Mouse (Mus musculus) myocyte (in vitro differentiated cells): ENCODE data around the gene Sfxn2. TPM values are rescaled to one million over a fixed set of nuclear protein-coding genes. Genes with fewer than 3 reads are reported as not detected.

Experiments
- H3K27me3 ChIP-seq: one replicate; pipeline ENCODE4 v1.6.1; 2011; ENCODE audit not compliant: control insufficient read depth, insufficient read depth, insufficient read length
- H3K36me3 ChIP-seq: one replicate; pipeline ENCODE4 v1.6.1; 2011; ENCODE audit not compliant: control insufficient read depth, insufficient read depth
- H3K4me2 ChIP-seq: one replicate; pipeline ENCODE4 v1.6.1; 2011; ENCODE audit warnings: low read depth, control low read depth
- H3K4me3 ChIP-seq: one replicate; pipeline ENCODE4 v1.5.1; 2011; ENCODE audit warnings: mild to moderate bottlenecking, control low read depth, moderate library complexity
- H3K79me2 ChIP-seq: one replicate; pipeline ENCODE4 v1.6.1; 2011; ENCODE audit not compliant: control insufficient read depth, insufficient read depth
- H3ac ChIP-seq: one replicate; pipeline ENCODE4 v1.6.1; 2011; ENCODE audit not compliant: control insufficient read depth, insufficient read length
- CEBPB ChIP-seq: IDR thresholded peaks from 2 replicates; pipeline ENCODE4 v1.6.1; 2011; ENCODE audit warnings: mild to moderate bottlenecking, moderate library complexity; ENCODE audit not compliant: poor library complexity, insufficient read depth, severe bottlenecking
- E2F4 ChIP-seq: IDR thresholded peaks from one replicate; pipeline ENCODE4 v1.6.1; 2011; ENCODE audit warnings: mild to moderate bottlenecking, control low read depth, moderate library complexity; ENCODE audit not compliant: insufficient read depth
- MAX ChIP-seq: IDR thresholded peaks from one replicate; pipeline ENCODE4 v1.6.1; 2011; ENCODE audit warnings: low read depth, mild to moderate bottlenecking, control low read depth
- MYOD1 ChIP-seq, 3 experiments: IDR thresholded peaks; one replicate each; pipeline ENCODE4 v1.6.1; 2011; ENCODE audit warnings: control low read depth in 2 of 3, low read depth in 2 of 3, mild to moderate bottlenecking in 2 of 3, moderate library complexity in 1 of 3; ENCODE audit not compliant: insufficient read length in 2 of 3, control insufficient read depth in 1 of 3
- MYOG ChIP-seq, 3 experiments: IDR thresholded peaks; one replicate each; pipeline ENCODE4 v1.6.1; 2011; ENCODE audit warnings: control low read depth in 2 of 3, low read depth in 2 of 3, mild to moderate bottlenecking in 2 of 3; ENCODE audit not compliant: insufficient read length in 2 of 3, control insufficient read depth in 1 of 3, insufficient read depth in 1 of 3
- POLR2A ChIP-seq: IDR thresholded peaks from one replicate; pipeline ENCODE4 v1.6.1; 2011; ENCODE audit warnings: low read depth, mild to moderate bottlenecking, control low read depth, moderate library complexity; ENCODE audit not compliant: insufficient read length
- POLR2AphosphoS2 ChIP-seq: IDR thresholded peaks from one replicate; pipeline ENCODE4 v1.6.1; 2011; ENCODE audit warnings: low read depth, control low read depth; ENCODE audit not compliant: insufficient read length
- REST ChIP-seq: IDR thresholded peaks from one replicate; pipeline ENCODE4 v1.6.1; 2011; ENCODE audit warnings: mild to moderate bottlenecking, control low read depth, moderate library complexity; ENCODE audit not compliant: insufficient read depth, insufficient read length
- SRF ChIP-seq: IDR thresholded peaks from one replicate; pipeline ENCODE4 v1.6.1; 2011; ENCODE audit warnings: low read depth; ENCODE audit not compliant: control insufficient read depth, insufficient read length
- TCF12 ChIP-seq: IDR thresholded peaks from one replicate; pipeline ENCODE4 v1.6.1; 2011; ENCODE audit warnings: mild to moderate bottlenecking, control low read depth; ENCODE audit not compliant: poor library complexity, insufficient read depth, severe bottlenecking
- TCF3 ChIP-seq: IDR thresholded peaks from one replicate; pipeline ENCODE4 v1.6.1; 2011; ENCODE audit warnings: low read depth, control low read depth; ENCODE audit not compliant: insufficient read length
- USF1 ChIP-seq: IDR thresholded peaks from one replicate; pipeline ENCODE4 v1.6.1; 2011; ENCODE audit warnings: low read depth, mild to moderate bottlenecking, control low read depth, moderate library complexity
- polyA plus RNA-seq: library from polyadenylated mRNA; unstranded; fragments of >200 nt; fragmentation: generic; extraction: Trizol; gene quantifications from one replicate; pipeline ENCODE4 v1.2.1, GENCODE M21; 2012; ENCODE audit warnings: missing spikeins

The Sfxn2 gene
- polyA plus RNA-seq, 1 experiment = 0.62 TPM

DNA sequence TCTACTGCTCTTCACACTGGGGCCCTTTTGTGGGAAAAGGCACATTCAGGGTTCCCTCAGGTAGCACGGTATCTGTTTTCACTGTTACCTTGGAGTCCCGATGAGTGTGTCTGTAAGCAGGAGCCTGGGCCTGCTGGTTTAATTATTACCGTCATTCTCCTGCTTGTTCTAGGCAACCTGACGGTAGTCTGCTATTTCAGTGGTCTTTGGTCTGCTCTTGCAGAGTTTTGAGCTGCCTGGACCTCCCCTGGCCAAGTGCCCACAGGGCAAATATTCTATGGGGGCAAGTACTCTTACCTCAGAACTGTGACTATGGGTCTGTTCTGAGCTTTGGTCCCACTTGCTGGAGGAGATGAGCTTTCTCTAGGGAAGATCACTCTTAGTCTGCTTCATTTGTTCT is 2.0 kb downstream of the Sfxn2 start:
- no peak overlapping the region for H3K4me3 ChIP-seq
- no peak overlapping the region for H3ac ChIP-seq
- no peaks in the 10 kb centered on the region for H3K79me2 ChIP-seq
- TF ChIP-seq POLR2AphosphoS2 (no peak), SRF (no peak), MYOG (IDR thresholded peaks at IDR 0.05; ENCODE audit: control insufficient read depth in 1 of 3, insufficient read depth in 1 of 3, insufficient read length in 2 of 3, low read depth in 2 of 3) (no peak), CEBPB (no peak)
- no peaks in the 10 kb centered on the region for H3K27me3 ChIP-seq
- H3K36me3 ChIP-seq = no peaks in the 10 kb centered on the region
- H3K4me2 ChIP-seq = no peak overlapping the region

DNA sequence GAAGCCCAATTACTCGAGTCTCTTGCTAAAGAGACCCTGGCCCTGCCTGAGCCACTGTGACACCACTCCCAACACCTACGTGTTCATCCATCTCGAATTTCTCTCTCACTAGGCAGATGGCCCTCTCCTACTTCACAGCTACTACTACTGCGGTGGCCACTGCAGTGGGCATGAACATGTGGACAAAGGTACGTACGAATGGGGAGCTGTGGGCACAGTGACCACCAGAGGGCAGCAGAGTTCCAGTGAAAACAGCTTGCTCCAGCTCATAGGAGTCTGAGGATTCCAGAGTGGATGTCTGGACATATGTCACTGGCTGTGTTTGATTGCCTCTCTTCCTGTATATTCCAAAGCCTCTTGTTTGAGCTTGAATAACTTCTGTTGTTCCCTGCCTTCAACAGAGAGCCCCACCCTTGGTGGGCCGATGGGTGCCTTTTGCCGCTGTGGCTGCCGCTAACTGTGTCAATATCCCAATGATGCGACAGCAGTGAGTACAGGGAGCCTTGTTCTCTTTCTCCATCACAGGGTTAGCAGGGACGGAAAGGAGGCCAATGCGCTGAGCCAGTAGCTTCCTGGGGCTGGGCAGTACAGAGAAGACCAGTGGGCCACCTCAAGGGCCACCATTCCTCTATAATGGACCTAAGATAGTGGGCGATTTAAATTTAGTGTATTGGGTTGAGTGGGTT is 14.8 kb downstream of the Sfxn2 start:
- Histone ChIP-seq H3ac (no peak overlapping the region), H3K36me3 (no peaks in the 10 kb centered on the region), H3K27me3 (no peaks in the 10 kb centered on the region), H3K79me2 (no peaks in the 10 kb centered on the region), H3K4me3 (no peak overlapping the region), H3K4me2 (no peak overlapping the region)
- TF ChIP-seq SRF (no peak), MYOG (IDR thresholded peaks at IDR 0.05; ENCODE audit: control insufficient read depth in 1 of 3, insufficient read depth in 1 of 3, insufficient read length in 2 of 3, low read depth in 2 of 3) (no peak), CEBPB (no peak), REST (no peak), E2F4 (no peak), USF1 (no peak), MAX (no peak), POLR2A (no peak), POLR2AphosphoS2 (no peak), TCF12 (no peak), MYOD1 (IDR thresholded peaks at IDR 0.05; ENCODE audit: control insufficient read depth in 1 of 3, insufficient read length in 2 of 3, low read depth in 2 of 3) (no peak), TCF3 (no peak)

DNA sequence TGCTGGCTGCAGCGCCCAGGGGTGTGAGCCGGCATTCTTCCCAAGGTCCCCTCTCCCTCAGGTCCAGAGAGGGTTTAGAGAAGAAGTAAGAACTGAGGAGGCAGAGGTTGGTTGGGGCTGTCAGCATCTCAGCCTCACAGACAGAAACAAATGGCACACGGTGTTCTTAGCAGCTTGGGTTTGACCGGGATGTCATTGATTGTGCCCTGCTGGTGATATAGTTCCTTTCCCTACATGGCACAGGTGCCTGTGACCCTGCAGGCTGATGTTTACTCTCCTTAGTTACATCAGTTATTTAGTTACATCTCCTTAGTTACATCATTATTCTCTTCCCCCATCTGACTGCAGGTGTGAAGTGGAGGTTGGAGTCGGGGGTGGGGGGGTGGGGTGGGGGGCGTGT is 18.4 kb downstream of the Sfxn2 start:
- Histone ChIP-seq H3K36me3 (no peaks in the 10 kb centered on the region), H3K79me2 (no peaks in the 10 kb centered on the region)

DNA sequence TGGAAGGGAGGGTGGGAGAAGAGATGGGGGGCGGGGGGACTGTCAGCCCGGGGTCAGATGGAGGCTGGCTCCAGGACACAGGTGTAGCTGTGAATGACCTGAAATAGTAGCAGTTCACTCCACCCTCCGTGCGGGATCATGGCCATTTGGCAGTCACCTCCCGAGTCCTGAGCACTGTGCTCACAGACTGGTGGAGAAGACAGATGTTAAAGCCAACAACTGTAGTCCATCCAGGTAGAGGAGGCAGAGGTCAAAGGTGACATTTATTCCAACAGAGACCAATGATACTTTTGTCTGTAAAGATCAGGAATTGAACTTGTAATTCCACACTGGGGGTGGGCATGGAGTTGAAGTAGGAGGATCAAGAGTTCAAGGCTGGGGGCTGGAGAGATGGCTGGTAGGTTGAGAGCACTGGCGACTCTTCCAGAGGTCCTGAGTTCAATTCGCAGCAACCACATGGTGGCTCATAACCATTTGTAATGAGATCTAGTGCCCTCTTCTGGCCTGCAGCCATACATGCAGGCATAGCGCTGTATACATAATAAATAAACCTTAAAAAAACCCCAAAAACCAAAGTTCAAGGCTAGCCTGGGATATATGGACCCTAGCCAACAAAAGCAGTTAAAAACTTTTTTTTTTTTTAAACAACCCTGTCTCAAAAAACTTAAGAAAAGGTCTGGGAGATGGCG is 19.7 kb downstream of the Sfxn2 start:
- no peaks in the 10 kb centered on the region for H3K36me3 ChIP-seq

More for the DNA sequence above, 18.4 kb downstream of the Sfxn2 start:
- no peak for TF ChIP-seq USF1
- no peaks in the 10 kb centered on the region for H3K27me3 ChIP-seq
- no peak overlapping the region for H3ac ChIP-seq
- no peak overlapping the region for H3K4me3 ChIP-seq
- H3K4me2 ChIP-seq = no peak overlapping the region

DNA sequence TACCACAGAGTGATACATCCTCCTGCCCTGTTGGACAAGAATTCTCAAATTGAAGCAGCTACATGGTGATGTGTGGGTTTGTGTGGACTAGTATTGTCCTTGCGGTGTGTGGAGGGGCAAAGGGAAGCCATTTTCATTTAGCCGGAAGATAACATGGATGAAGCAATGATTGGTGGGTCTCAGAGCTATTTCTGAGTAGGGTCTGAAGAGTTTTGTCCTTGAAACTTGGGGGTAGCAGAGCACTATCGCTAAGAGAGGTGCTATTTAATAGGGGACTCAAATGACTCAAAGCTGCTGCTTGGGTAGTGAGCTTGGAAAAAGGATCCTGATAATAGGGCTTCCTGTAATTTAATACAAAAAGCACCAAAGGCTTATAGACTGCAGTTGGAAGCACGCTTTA is 25.0 kb downstream of the Sfxn2 start:
- Histone ChIP-seq H3K4me3 (peak overlapping the region; percentile 89), H3K36me3 (no peaks in the 10 kb centered on the region), H3ac (no peak overlapping the region), H3K4me2 (peak overlapping the region; percentile 59), H3K79me2 (peaks cover 40% of the 10 kb centered on the region), H3K27me3 (no peaks in the 10 kb centered on the region)
- no peak for TF ChIP-seq POLR2AphosphoS2
- TF ChIP-seq MYOG (IDR thresholded peaks at IDR 0.05; ENCODE audit: control insufficient read depth in 1 of 3, insufficient read depth in 1 of 3, insufficient read length in 2 of 3, low read depth in 2 of 3) = no peak
- no peak for TF ChIP-seq POLR2A
- no peak for TF ChIP-seq CEBPB
- TF ChIP-seq USF1 = no peak
- no peak for TF ChIP-seq MAX
- TF ChIP-seq SRF = no peak
- TF ChIP-seq REST = no peak
- no peak for TF ChIP-seq MYOD1 (IDR thresholded peaks at IDR 0.05; ENCODE audit: control insufficient read depth in 1 of 3, insufficient read length in 2 of 3, low read depth in 2 of 3)
- no peak for TF ChIP-seq TCF12
- TF ChIP-seq TCF3 = no peak
- TF ChIP-seq E2F4 = no peak

More for the DNA sequence above, 19.7 kb downstream of the Sfxn2 start:
- H3K27me3 ChIP-seq = no peaks in the 10 kb centered on the region
- H3ac ChIP-seq = no peak overlapping the region
- H3K4me3 ChIP-seq = no peak overlapping the region
- no peak for TF ChIP-seq MYOD1 (IDR thresholded peaks at IDR 0.05; ENCODE audit: control insufficient read depth in 1 of 3, insufficient read length in 2 of 3, low read depth in 2 of 3)
- no peak for TF ChIP-seq MAX
- no peaks in the 10 kb centered on the region for H3K79me2 ChIP-seq
- H3K4me2 ChIP-seq = no peak overlapping the region
